Mouse (Mus musculus) C2C12 (cell line): ENCODE data around the gene Arap1. TPM values are rescaled to one million over a fixed set of nuclear protein-coding genes. Genes with fewer than 3 reads are reported as not detected.

Experiments
- H3K27me3 ChIP-seq: one replicate; pipeline ENCODE4 v1.6.1; 2011; ENCODE audit not compliant: control insufficient read depth, insufficient read depth, insufficient read length
- H3K36me3 ChIP-seq: one replicate; pipeline ENCODE4 v1.6.1; 2011; ENCODE audit not compliant: control insufficient read depth, insufficient read depth
- H3K4me3 ChIP-seq: one replicate; pipeline ENCODE4 v1.5.1; 2011; ENCODE audit warnings: mild to moderate bottlenecking, control low read depth; ENCODE audit not compliant: poor library complexity, insufficient read depth, severe bottlenecking
- H3K79me2 ChIP-seq: one replicate; pipeline ENCODE4 v1.6.1; 2011; ENCODE audit not compliant: control insufficient read depth, insufficient read depth
- H3K79me3 ChIP-seq: one replicate; pipeline ENCODE4 v1.6.1; 2011; ENCODE audit warnings: low read depth, control low read depth
- H3ac ChIP-seq: one replicate; pipeline ENCODE3; 2011; ENCODE audit warnings: low read depth; ENCODE audit not compliant: control insufficient read depth, insufficient read length
- CEBPB ChIP-seq: IDR thresholded peaks from one replicate; pipeline ENCODE4 v1.6.1; 2011; ENCODE audit warnings: low read depth, mild to moderate bottlenecking, control low read depth, moderate library complexity
- CTCF ChIP-seq: IDR thresholded peaks from one replicate; pipeline ENCODE4 v1.5.1; 2011; ENCODE audit not compliant: control insufficient read depth, insufficient read depth, insufficient read length
- FOSL1 ChIP-seq: IDR thresholded peaks from one replicate; pipeline ENCODE4 v1.8.0; 2011; ENCODE audit warnings: mild to moderate bottlenecking, low read length; ENCODE audit not compliant: poor library complexity, insufficient read depth, severe bottlenecking
- MAX ChIP-seq: IDR thresholded peaks from one replicate; pipeline ENCODE4 v1.6.1; 2011; ENCODE audit warnings: mild to moderate bottlenecking, control low read depth
- MYOD1 ChIP-seq: IDR thresholded peaks from one replicate; pipeline ENCODE4 v1.6.1; 2011; ENCODE audit warnings: low read depth; ENCODE audit not compliant: control insufficient read depth, insufficient read length
- MYOG ChIP-seq: IDR thresholded peaks from one replicate; pipeline ENCODE4 v1.6.1; 2011; ENCODE audit not compliant: control insufficient read depth, insufficient read length; ENCODE audit errors: extremely low read depth
- USF1 ChIP-seq: IDR thresholded peaks from one replicate; pipeline ENCODE4 v1.6.1; 2011; ENCODE audit warnings: low read depth, mild to moderate bottlenecking, control low read depth, moderate library complexity
- polyA plus RNA-seq: library from polyadenylated mRNA; unstranded; fragments of >200 nt; fragmentation: generic; extraction: Trizol; gene quantifications from one replicate; pipeline ENCODE4 v1.2.1, GENCODE M21; 2012; ENCODE audit warnings: missing spikeins

The Arap1 gene
- polyA plus RNA-seq, 1 experiment, result 21.6 TPM

DNA sequence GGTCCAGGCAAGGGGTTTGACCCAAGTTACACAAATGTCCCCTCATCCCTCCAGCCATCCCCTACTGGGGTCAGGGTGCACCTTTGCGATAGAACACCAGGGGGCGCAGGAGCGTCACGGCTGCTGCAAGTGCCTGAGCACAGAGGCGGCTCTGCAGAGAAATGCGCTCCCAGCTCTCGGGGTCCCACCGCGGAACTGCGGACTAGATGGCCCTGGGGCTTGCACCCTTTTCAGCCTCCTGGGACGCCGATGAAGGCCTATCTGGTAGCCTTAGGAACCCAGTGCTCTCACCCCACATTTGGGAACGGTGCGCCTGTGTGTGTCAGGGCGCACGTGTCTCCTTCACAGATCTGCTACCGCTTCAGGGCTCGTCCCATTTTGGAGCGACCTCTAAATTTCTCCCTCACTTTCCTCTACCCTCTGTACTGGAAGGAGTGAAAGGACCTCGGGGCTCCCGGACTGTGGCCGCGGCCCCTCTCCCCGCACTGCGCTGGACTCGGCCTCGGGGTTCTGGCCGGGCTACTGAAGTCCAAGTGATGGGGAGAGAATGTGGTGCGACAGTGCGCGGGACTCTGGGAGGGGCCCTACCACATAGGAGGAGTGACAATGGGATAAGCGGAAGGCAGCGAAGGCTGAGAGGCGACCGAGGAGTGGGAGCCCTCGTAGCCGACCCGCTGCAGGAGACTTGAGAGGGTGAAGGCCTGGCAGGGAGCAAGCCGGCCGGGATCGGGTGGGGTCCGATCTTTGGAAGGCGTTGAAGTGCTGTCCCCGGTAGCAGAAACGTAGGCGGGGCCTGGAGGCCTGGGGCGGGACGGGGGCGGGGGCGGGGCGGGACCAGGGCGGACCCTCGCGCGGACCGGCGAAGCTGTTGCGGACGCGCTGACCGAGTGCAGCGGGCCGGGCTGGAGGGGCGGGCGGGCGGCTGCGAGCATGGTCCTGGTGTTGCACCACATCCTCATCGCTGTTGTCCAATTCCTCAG is 102.8 kb downstream of the Arap1 start:
- H3K79me2 ChIP-seq, result no peaks in the 10 kb centered on the region
- peak; percentile 94 for TF ChIP-seq CTCF
- TF ChIP-seq FOSL1, result no peak
- no peak for TF ChIP-seq MAX
- H3K79me3 ChIP-seq, result no peaks in the 10 kb centered on the region
- no peaks in the 10 kb centered on the region for H3K36me3 ChIP-seq
- peaks cover 6% of the 10 kb centered on the region for H3K27me3 ChIP-seq
- H3ac ChIP-seq, result peak overlapping the region; percentile 68
- peak overlapping the region; percentile 29 for H3K4me3 ChIP-seq

DNA sequence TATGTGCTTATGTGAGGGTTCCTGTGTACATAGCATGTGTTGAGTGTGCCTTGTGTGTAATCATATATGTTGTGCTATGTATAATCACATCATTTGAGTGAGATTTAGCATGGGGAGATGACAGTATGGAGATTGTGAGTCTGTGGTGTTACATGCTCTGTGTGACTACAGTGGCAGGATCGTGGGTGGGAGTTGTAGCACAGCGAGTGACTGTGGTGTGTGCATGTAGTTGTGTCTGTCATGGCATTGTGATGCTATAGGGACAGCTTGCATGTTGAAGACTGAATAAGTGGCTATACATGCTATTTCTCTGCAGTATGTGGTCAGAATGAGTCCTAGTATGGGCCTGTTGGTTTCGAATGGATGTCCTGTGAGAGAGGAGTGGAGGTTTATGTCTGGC is 104.8 kb downstream of the Arap1 start:
- Histone ChIP-seq H3ac (no peak overlapping the region), H3K79me2 (no peaks in the 10 kb centered on the region), H3K79me3 (no peaks in the 10 kb centered on the region), H3K27me3 (peaks cover 11% of the 10 kb centered on the region), H3K4me3 (no peak overlapping the region), H3K36me3 (no peaks in the 10 kb centered on the region)
- no peak for TF ChIP-seq CEBPB
- TF ChIP-seq MYOG, result no peak
- no peak for TF ChIP-seq MAX
- no peak for TF ChIP-seq MYOD1
- no peak for TF ChIP-seq USF1
- no peak for TF ChIP-seq FOSL1
- no peak for TF ChIP-seq CTCF

DNA sequence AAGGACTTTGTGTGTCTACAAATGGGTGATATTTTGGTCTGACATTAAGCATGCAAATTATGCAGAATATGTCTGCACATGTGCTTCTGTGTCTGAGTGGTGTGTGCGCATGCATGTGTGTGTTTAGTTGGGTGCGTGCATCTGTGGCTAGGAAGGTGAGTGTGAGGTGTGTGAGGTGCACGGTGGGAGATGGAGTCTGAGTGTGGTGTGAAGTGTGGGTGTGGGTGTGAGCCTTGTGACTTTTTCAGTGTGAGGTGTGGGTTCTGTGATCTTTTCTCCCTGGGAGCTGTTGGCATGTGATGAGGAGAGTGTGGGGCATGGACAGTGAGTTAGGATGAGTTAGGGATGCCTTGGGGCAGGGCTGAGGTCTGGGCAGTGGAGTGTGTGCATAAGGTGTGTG is 105.4 kb downstream of the Arap1 start:
- no peaks in the 10 kb centered on the region for H3K79me2 ChIP-seq
- H3K4me3 ChIP-seq, result no peak overlapping the region
- no peak for TF ChIP-seq USF1
- TF ChIP-seq CEBPB, result no peak
- TF ChIP-seq FOSL1, result no peak
- no peak for TF ChIP-seq MYOG
- no peak for TF ChIP-seq MYOD1
- TF ChIP-seq CTCF, result no peak
- TF ChIP-seq MAX, result no peak
- no peak overlapping the region for H3ac ChIP-seq
- no peaks in the 10 kb centered on the region for H3K79me3 ChIP-seq
- H3K27me3 ChIP-seq, result peaks cover 14% of the 10 kb centered on the region
- H3K36me3 ChIP-seq, result no peaks in the 10 kb centered on the region

DNA sequence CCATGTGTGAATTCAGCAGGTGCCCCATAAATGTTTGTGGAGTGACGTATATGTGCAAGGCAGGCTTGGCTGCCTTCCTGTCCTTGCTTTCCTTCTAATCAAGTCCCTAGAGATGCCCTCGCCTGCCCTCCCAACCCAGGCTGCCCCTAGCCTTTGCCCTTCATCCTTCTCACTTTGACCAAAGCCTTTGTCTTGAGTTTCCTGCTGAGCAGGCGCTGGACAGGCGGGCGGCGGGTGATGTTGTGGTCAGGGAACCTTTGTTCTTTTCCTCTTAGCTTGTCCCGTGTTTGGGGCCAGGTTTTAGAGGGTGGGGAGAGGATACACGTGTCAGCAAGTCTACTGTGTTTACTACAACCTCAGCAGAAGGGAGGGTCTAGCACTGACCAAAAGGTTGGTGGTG is 105.9 kb downstream of the Arap1 start:
- Histone ChIP-seq H3ac (no peak overlapping the region), H3K79me3 (no peaks in the 10 kb centered on the region), H3K36me3 (no peaks in the 10 kb centered on the region), H3K4me3 (no peak overlapping the region), H3K79me2 (no peaks in the 10 kb centered on the region), H3K27me3 (peaks cover 18% of the 10 kb centered on the region)
- no peak for TF ChIP-seq CEBPB
- TF ChIP-seq FOSL1, result no peak
- TF ChIP-seq CTCF, result no peak
- TF ChIP-seq MYOG, result no peak
- TF ChIP-seq USF1, result no peak

DNA sequence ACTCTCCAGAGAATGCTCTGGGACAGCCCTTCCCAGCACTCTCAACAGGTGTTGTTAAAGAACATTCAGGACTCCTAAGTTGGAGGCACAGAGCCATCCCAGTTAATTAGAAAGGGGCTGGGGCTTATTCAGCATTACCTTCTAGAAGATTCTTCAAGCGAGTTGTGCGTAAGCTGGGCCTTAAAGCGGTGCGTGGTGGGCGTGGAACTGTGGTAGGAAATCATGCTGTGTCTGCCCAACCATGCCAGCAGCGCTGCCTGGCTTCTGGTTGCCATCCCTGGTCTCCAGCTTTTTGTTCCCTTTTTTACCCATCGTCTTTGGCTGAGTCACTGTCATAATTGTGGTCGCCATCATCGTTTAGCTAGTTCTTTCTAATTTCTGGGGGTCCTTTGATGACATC is 106.6 kb downstream of the Arap1 start:
- H3K79me2 ChIP-seq, result no peaks in the 10 kb centered on the region
- no peak overlapping the region for H3K4me3 ChIP-seq
- H3K79me3 ChIP-seq, result no peaks in the 10 kb centered on the region
- TF ChIP-seq MYOG (no peak), CEBPB (no peak), MYOD1 (no peak)
- no peak overlapping the region for H3ac ChIP-seq
- H3K36me3 ChIP-seq, result no peaks in the 10 kb centered on the region
- H3K27me3 ChIP-seq, result peaks cover 18% of the 10 kb centered on the region

DNA sequence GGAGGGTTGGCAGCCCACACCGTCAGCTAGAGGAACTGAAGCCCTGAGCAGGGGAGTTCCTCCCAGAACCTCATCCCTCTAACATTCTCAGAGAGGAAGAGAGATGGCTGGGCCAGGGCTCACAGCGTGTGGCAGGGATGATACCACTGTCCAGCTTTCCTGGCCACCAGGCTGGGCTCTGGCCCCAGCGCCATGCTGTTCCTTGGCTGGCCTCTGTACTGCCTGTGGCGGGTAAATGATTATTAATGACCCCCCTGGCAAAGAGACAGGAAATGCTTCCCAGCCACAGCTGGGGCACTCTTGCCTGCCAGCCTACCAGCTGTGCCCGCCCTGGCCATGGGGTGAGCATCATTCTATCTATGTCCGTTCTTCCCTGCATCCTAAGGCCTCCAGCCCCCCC is 107.3 kb downstream of the Arap1 start:
- Histone ChIP-seq H3K27me3 (peaks cover 18% of the 10 kb centered on the region), H3ac (no peak overlapping the region), H3K36me3 (no peaks in the 10 kb centered on the region), H3K79me2 (no peaks in the 10 kb centered on the region), H3K79me3 (no peaks in the 10 kb centered on the region), H3K4me3 (no peak overlapping the region)
- TF ChIP-seq MYOG, result no peak
- TF ChIP-seq CTCF, result no peak
- no peak for TF ChIP-seq MYOD1
- TF ChIP-seq MAX, result no peak
- no peak for TF ChIP-seq FOSL1
- TF ChIP-seq CEBPB, result no peak
- TF ChIP-seq USF1, result no peak
